Mouse (Mus musculus) G1E (cell line): ENCODE results near the gene Tango6. TPM values are rescaled to one million over a fixed set of nuclear protein-coding genes. Genes with fewer than 3 reads are reported as not detected.

Source experiments
- ATAC-seq: 2 replicates; pipeline ENCODE4 v1.8.0; 2016; ENCODE audit warnings: mild to moderate bottlenecking; ENCODE audit not compliant: insufficient number of reproducible peaks, poor library complexity, low FRiP score, severe bottlenecking; ENCODE audit errors: extremely low read depth
- DNase-seq: peaks from one replicate; pipeline ENCODE4 v3.0.0; 2012; ENCODE audit warnings: low spot score
- H3K27me3 ChIP-seq: 2 replicates; pipeline ENCODE4 v1.6.1; 2012; ENCODE audit warnings: mild to moderate bottlenecking, low read length, inconsistent platforms; ENCODE audit not compliant: insufficient read depth
- H3K36me3 ChIP-seq: replicated peaks from 2 replicates; pipeline ENCODE3; 2012; ENCODE audit warnings: mild to moderate bottlenecking, inconsistent platforms
- H3K4me1 ChIP-seq: 2 replicates; pipeline ENCODE4 v1.6.1; 2012; ENCODE audit warnings: low read depth, low read length, inconsistent platforms, mixed read lengths; ENCODE audit not compliant: insufficient read depth
- H3K4me3 ChIP-seq: 2 replicates; pipeline ENCODE4 v1.5.1; 2012; ENCODE audit warnings: low read depth, mild to moderate bottlenecking, inconsistent platforms, low read length, moderate library complexity, mixed read lengths
- H3K9me3 ChIP-seq: replicated peaks from 2 replicates; pipeline ENCODE4 v1.6.1; 2012; ENCODE audit warnings: inconsistent platforms
- CTCF ChIP-seq: IDR thresholded peaks from 2 replicates; pipeline ENCODE4 v1.5.1; 2012; ENCODE audit warnings: low read depth, low read length, inconsistent platforms, mixed read lengths
- GATA1 ChIP-seq: IDR thresholded peaks from 2 replicates; pipeline ENCODE4 v1.6.1; 2012; ENCODE audit warnings: borderline replicate concordance, low read length, inconsistent platforms, mixed read lengths
- GATA2 ChIP-seq: IDR thresholded peaks from 2 replicates; pipeline ENCODE4 v1.6.1; 2012; ENCODE audit warnings: low read depth, low read length, inconsistent platforms, borderline replicate concordance
- POLR2AphosphoS5 ChIP-seq: IDR thresholded peaks from 2 replicates; pipeline ENCODE4 v1.6.1; 2012; ENCODE audit warnings: low read depth, low read length, inconsistent platforms; ENCODE audit not compliant: insufficient replicate concordance
- TAL1 ChIP-seq: conservative IDR thresholded peaks from 2 replicates; pipeline ENCODE4 v1.6.1; 2012; ENCODE audit warnings: low read depth, low read length, inconsistent platforms, mixed read lengths
- polyA plus RNA-seq: library from polyadenylated mRNA; stranded (reverse); fragments of >175 nt; gene quantifications from 2 replicates; pipeline ENCODE4 v1.2.3, GENCODE M21; 2012
- total RNA-seq, 2 experiments: library from RNA; stranded (forward) in 1 of 2; stranded (reverse) in 1 of 2; fragments of 200-1000 nt in 1 of 2; fragments of >200 nt in 1 of 2; fragmentation: Nextera tagmentation in 1 of 2; gene quantifications; 2 replicates each; pipeline ENCODE4 v1.2.3; 2014 to 2017

Gene Tango6
- total and polyA plus RNA-seq, 3 experiments, result 2.0 to 6.5 (median 2.7) TPM

- DNase-seq (no peak), ATAC-seq (no peak)
- Histone ChIP-seq H3K9me3 (peaks cover 4% of the 10 kb centered on the region; the same call in 1 of the 2 replicates), H3K4me1 (no peaks in the 10 kb centered on the region), H3K4me3 (no peak overlapping the region), H3K36me3 (peaks cover 19% of the 10 kb centered on the region), H3K27me3 (no peaks in the 10 kb centered on the region)
- no peak for TF ChIP-seq GATA2
Measured at GRCm38 (mm10) chr8:106805859-106806258, 123.0 kb downstream of the Tango6 start.

- H3K9me3 ChIP-seq, result peaks cover 4% of the 10 kb centered on the region; the same call in 1 of the 2 replicates
- TF ChIP-seq GATA2, result no peak
- no peak for TF ChIP-seq POLR2AphosphoS5
- no peak for TF ChIP-seq CTCF
- no peak for TF ChIP-seq GATA1
- TF ChIP-seq TAL1, result no peak
- ATAC-seq (no peak), DNase-seq (no peak)
- H3K4me3 ChIP-seq, result no peak overlapping the region
- no peaks in the 10 kb centered on the region for H3K27me3 ChIP-seq
- no peaks in the 10 kb centered on the region for H3K4me1 ChIP-seq
- peaks cover 22% of the 10 kb centered on the region for H3K36me3 ChIP-seq
Measured at GRCm38 (mm10) chr8:106807461-106807860, 124.6 kb downstream of the Tango6 start.

DNA sequence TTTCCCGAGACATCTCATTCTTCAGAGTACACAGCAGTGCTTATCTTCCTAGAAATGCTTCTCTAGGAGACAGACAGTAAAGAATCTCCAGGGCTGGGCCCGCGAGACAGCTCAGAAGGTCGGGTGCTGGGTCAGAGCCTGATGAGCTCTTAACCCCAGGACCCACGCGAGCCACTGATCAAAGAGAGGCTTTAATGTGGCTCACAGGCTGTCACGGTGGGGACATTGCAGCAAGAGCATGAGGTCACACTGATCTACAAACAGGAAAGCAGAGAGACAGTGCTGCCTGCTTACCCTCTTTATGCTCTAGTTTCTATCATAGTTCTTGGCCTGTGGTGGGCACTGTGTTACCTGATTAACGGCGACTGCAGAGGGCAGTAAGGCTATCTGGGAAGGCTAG is 126.9 kb downstream of the Tango6 start:
- H3K36me3 ChIP-seq, result peaks cover 20% of the 10 kb centered on the region
- ATAC-seq (no peak), DNase-seq (no peak)
- H3K4me3 ChIP-seq, result no peak overlapping the region
- H3K4me1 ChIP-seq, result no peaks in the 10 kb centered on the region
- H3K27me3 ChIP-seq, result no peaks in the 10 kb centered on the region
- H3K9me3 ChIP-seq, result peaks cover 4% of the 10 kb centered on the region; the same call in 1 of the 2 replicates
- no peak for TF ChIP-seq GATA1
- TF ChIP-seq POLR2AphosphoS5, result no peak
- TF ChIP-seq CTCF, result no peak
- no peak for TF ChIP-seq TAL1
- no peak for TF ChIP-seq GATA2

DNA sequence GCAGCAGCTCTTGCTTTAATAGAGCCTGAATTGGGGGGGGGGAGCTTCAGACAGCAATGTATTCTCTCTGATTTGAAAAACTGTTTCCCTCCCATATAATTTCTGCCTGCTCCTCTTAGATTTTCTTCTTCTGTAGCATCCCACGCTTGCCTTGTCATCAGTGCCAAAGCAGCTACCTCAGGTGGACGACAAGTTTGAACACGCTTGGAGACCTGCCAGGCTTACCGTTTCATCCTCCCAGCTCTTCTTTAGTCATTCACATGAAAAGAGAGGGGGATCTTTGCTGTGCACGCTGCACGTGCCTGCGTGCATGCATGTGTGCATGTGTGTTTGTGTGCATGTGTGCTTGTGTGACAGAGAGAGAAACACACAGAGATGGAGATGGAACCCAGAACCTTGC is 127.5 kb downstream of the Tango6 start:
- Histone ChIP-seq H3K4me1 (no peaks in the 10 kb centered on the region), H3K9me3 (peaks cover 4% of the 10 kb centered on the region; the same call in 1 of the 2 replicates), H3K4me3 (no peak overlapping the region), H3K27me3 (no peaks in the 10 kb centered on the region), H3K36me3 (peaks cover 20% of the 10 kb centered on the region)
- TF ChIP-seq CTCF (no peak), GATA2 (no peak), GATA1 (no peak), POLR2AphosphoS5 (no peak), TAL1 (no peak)
- no peak for DNase-seq
- ATAC-seq, result no peak

GRCm38 (mm10) chr8:106812560-106812959 is 129.7 kb downstream of the Tango6 start:
- no peak overlapping the region for H3K4me3 ChIP-seq
- DNase-seq, result no peak
- no peaks in the 10 kb centered on the region for H3K4me1 ChIP-seq
- H3K9me3 ChIP-seq, result no peaks in the 10 kb centered on the region
- TF ChIP-seq GATA1 (no peak), POLR2AphosphoS5 (no peak), CTCF (no peak), TAL1 (no peak), GATA2 (no peak)
- H3K36me3 ChIP-seq, result peaks cover 14% of the 10 kb centered on the region
- ATAC-seq, result no peak
- no peaks in the 10 kb centered on the region for H3K27me3 ChIP-seq

DNA sequence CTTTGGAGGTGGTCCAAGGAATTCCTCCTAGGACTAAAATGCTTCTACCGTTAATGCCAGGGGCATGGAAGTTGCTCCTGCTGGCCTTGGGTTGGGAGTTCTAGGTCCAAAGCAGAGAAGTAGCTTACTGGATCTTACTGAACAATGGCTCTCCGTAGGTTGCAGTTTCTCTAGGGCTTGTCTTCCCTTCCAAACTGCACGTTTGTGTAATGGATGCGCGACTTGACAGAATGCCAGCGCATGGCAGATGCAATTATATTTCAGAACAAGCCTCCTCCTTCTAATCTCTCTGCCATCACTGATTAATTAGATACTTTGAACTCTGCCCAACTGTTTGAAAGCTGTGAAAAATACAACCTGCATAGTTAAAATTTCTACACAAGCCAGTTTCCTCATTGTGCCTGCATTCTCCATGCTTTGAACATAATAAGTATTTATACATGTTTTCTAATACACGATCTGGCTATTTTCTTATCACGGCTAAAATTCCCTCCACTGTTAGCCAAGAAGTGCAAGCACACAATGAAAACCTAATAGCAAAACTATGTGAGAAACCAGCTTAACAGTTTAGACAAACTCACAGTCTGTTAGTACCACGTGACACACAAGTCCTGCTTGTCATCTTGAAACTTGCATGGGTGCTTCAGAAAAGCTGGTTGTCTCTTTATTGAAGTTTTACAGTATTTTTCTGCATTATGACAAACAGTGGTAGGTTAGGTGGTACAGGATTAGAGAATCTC is 133.7 kb downstream of the Tango6 start:
- ATAC-seq (no peak), DNase-seq (no peak)
- H3K36me3 ChIP-seq, result peaks cover 18% of the 10 kb centered on the region
- TF ChIP-seq GATA2, result no peak
- TF ChIP-seq GATA1, result no peak
- no peak for TF ChIP-seq POLR2AphosphoS5
- no peak for TF ChIP-seq CTCF
- TF ChIP-seq TAL1, result no peak
- no peaks in the 10 kb centered on the region for H3K27me3 ChIP-seq
- no peak overlapping the region for H3K4me3 ChIP-seq
- H3K4me1 ChIP-seq, result no peaks in the 10 kb centered on the region
- H3K9me3 ChIP-seq, result no peaks in the 10 kb centered on the region

DNA sequence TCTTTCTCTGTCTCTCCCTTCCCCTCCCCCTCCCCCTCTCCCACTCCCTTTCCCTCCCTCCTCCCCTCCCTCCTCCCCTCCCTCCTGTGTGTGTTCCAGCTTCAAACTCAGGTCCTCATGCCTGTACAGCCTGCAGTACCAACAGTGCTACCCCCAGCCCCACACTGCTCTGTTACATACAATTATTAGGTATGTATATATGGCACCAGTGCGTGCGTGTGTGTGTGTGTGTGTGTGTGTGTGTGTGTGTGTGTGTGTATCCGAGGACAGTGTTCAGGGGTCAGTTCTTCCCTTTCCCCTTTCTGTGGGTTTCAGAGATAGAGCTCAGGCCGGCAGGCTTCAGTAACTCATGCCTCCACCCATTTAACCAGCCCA is 134.3 kb downstream of the Tango6 start:
- DNase-seq, result no peak

More for the DNA sequence above, 134.3 kb downstream of the Tango6 start:
- Histone ChIP-seq H3K4me1 (no peaks in the 10 kb centered on the region), H3K36me3 (peaks cover 19% of the 10 kb centered on the region), H3K9me3 (no peaks in the 10 kb centered on the region), H3K4me3 (no peak overlapping the region), H3K27me3 (no peaks in the 10 kb centered on the region)
- no peak for ATAC-seq
- TF ChIP-seq GATA2 (no peak), TAL1 (no peak), CTCF (no peak), GATA1 (no peak), POLR2AphosphoS5 (no peak)
